Mouse (Mus musculus): ENCODE data around the gene Pnpla1. TPM values are rescaled to one million over a fixed set of nuclear protein-coding genes. Genes with fewer than 3 reads are reported as not detected.

Pnpla1 gene
- polyA plus RNA-seq, 1 experiment from 2014 or later, result not detected

DNA sequence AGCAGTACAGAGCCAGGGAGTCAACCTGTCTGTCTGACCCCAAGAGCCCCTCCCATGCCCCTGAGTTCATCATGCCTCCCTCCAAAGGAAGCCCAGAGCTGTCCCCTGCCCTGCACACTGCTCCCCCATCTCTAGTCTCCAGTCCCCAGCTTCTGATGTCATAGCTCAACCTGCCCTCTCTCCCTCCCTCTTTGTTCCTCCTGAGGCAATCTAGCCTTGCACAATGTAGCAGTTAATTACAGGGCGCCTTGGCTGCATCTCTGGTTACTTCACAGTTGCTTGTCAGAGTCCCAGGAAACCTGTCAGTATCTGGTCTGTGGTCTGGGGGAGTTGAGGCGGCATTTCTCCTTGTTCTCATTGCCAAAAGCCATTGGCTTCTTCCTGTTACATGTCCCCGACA lies 2.2 kb upstream of the Pnpla1 start:
- H3K4me3 ChIP-seq (ENCODE audit: low read depth, low read length), result no peak overlapping the region

DNA sequence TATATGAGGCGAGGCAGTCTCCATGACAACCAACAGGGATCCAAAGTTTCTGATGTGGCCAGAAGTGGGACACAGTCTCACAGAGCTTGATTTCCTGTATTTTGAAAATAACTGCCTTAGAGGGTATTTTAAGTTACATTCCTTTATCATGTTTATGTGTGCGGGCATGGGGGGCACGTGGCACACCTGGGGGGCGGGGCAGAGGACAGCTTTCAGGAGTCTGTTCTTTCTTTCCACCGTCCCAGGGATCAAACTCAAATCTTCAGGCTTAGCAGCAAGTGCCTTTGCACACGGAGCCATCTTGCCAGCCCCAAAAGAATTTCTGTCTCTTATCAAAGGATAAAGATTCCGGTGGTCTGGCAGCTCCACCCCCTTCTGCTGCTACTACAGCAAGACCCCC lies 5.7 kb downstream of the Pnpla1 start:
- 78% methylated on average over 7 of the region's 7 CpGs for WGBS
- H3K27ac ChIP-seq (ENCODE audit: low read depth, low read length), result no peak overlapping the region
- no peaks in the 10 kb centered on the region for H3K27me3 ChIP-seq (ENCODE audit: control insufficient read depth, insufficient read depth, low read length)
- H3K9ac ChIP-seq (ENCODE audit: low read depth, low read length), result no peak overlapping the region
- H3K36me3 ChIP-seq (ENCODE audit: control insufficient read depth, insufficient read depth, low read length), result no peaks in the 10 kb centered on the region
- no peak overlapping the region for H3K4me3 ChIP-seq (ENCODE audit: low read depth, low read length)
- H3K9me3 ChIP-seq (ENCODE audit: control insufficient read depth, low read length), result no peaks in the 10 kb centered on the region
- no peaks in the 10 kb centered on the region for H3K4me1 ChIP-seq (replicated peaks; ENCODE audit: control insufficient read depth, insufficient read depth, low read length)
- ATAC-seq (ENCODE audit: low FRiP score) (no peak), DNase-seq (ENCODE audit: low spot score) (no peak)
- H3K4me2 ChIP-seq (replicated peaks; ENCODE audit: low read depth, low read length), result no peak overlapping the region

More for the DNA sequence above, 2.2 kb upstream of the Pnpla1 start:
- Histone ChIP-seq H3K9me3 (ENCODE audit: control insufficient read depth, low read length) (peaks cover 2% of the 10 kb centered on the region; the same call in 1 of the 2 replicates), H3K27me3 (ENCODE audit: control insufficient read depth, insufficient read depth, low read length) (no peaks in the 10 kb centered on the region), H3K27ac (ENCODE audit: low read depth, low read length) (no peak overlapping the region), H3K4me1 (replicated peaks; ENCODE audit: control insufficient read depth, insufficient read depth, low read length) (no peaks in the 10 kb centered on the region), H3K9ac (ENCODE audit: low read depth, low read length) (no peak overlapping the region), H3K4me2 (replicated peaks; ENCODE audit: low read depth, low read length) (no peak overlapping the region), H3K36me3 (ENCODE audit: control insufficient read depth, insufficient read depth, low read length) (no peaks in the 10 kb centered on the region)
- ATAC-seq (ENCODE audit: low FRiP score), result no peak
- 79% methylated on average over 3 of the region's 3 CpGs for WGBS
- DNase-seq (ENCODE audit: low spot score), result no peak

DNA sequence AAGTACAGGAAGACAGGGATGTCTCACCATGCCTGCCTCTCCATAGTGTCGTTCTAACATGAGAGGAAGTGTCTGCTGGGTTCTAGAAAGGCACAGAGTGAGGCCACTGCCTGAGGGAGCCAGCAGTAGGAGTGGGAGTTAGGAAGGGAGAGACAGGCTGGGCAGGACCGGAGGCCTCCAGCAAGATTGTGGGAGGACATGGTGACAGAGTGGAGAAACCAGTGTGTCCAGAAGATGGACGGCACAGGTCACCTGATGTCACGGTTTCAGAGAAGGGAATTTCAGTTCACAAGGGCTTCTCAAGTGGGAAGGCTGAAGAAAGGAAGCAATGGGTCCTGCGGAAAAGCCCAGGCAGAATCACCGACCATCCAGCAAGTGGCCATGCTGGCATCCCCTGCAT lies 6.3 kb downstream of the Pnpla1 start:
- Histone ChIP-seq H3K4me3 (ENCODE audit: low read depth, low read length) (no peak overlapping the region), H3K27ac (ENCODE audit: low read depth, low read length) (no peak overlapping the region), H3K4me1 (replicated peaks; ENCODE audit: control insufficient read depth, insufficient read depth, low read length) (no peaks in the 10 kb centered on the region), H3K9me3 (ENCODE audit: control insufficient read depth, low read length) (no peaks in the 10 kb centered on the region), H3K4me2 (replicated peaks; ENCODE audit: low read depth, low read length) (no peak overlapping the region), H3K9ac (ENCODE audit: low read depth, low read length) (no peak overlapping the region), H3K27me3 (ENCODE audit: control insufficient read depth, insufficient read depth, low read length) (no peaks in the 10 kb centered on the region), H3K36me3 (ENCODE audit: control insufficient read depth, insufficient read depth, low read length) (no peaks in the 10 kb centered on the region)
- WGBS, result 79% methylated on average over 6 of the region's 6 CpGs
- ATAC-seq (ENCODE audit: low FRiP score), result no peak
- DNase-seq (ENCODE audit: low spot score), result no peak

DNA sequence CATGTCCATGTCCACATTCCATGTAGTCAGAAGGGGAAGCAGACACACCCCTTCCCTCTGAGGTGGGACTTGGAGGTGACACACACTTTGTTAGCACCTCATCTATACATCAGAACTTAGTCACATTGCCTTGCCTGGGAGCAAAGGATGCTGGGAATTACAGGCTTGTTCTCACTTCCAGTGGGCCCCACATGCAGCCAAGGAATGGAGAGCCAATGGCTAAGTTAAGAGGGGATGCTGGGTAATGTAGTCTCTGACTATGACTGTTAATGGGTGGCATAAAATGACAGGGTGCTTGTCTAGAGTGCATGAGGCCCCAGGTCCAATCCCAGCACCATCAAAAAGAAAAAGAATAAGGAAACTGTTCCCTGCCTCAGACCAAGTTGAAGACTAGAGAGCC lies 8.7 kb downstream of the Pnpla1 start:
- Histone ChIP-seq H3K27me3 (ENCODE audit: control insufficient read depth, insufficient read depth, low read length) (no peaks in the 10 kb centered on the region), H3K4me3 (ENCODE audit: low read depth, low read length) (no peak overlapping the region), H3K4me1 (replicated peaks; ENCODE audit: control insufficient read depth, insufficient read depth, low read length) (no peaks in the 10 kb centered on the region), H3K27ac (ENCODE audit: low read depth, low read length) (no peak overlapping the region), H3K9me3 (ENCODE audit: control insufficient read depth, low read length) (no peaks in the 10 kb centered on the region), H3K4me2 (replicated peaks; ENCODE audit: low read depth, low read length) (no peak overlapping the region), H3K9ac (ENCODE audit: low read depth, low read length) (no peak overlapping the region), H3K36me3 (ENCODE audit: control insufficient read depth, insufficient read depth, low read length) (no peaks in the 10 kb centered on the region)
- DNase-seq (ENCODE audit: low spot score), result no peak
- ATAC-seq (ENCODE audit: low FRiP score), result no peak

DNA sequence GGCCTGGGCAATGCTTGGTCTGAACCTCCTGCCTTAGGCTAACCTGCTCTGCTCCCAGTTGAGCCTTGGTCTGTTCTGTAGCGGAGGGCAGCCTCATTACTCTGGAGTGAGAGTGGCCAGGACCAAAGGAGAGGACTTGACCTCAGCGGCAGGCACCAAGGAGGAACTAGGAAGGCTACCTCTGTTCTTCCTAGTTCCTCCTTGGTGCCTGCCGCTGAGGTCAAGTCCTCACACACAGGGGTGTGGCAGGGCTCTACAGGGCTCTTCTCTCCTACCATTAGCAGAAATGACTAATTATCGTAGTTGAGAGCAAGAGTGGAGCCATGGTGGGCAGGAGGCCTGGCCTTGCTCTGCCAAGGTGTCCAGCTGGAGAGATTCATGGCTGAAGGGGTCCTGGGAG lies 9.2 kb downstream of the Pnpla1 start:
- 92% methylated on average over 4 of the region's 4 CpGs for WGBS
- no peak for DNase-seq (ENCODE audit: low spot score)
- Histone ChIP-seq H3K27ac (ENCODE audit: low read depth, low read length) (no peak overlapping the region), H3K4me2 (replicated peaks; ENCODE audit: low read depth, low read length) (no peak overlapping the region), H3K27me3 (ENCODE audit: control insufficient read depth, insufficient read depth, low read length) (no peaks in the 10 kb centered on the region), H3K36me3 (ENCODE audit: control insufficient read depth, insufficient read depth, low read length) (no peaks in the 10 kb centered on the region), H3K4me3 (ENCODE audit: low read depth, low read length) (no peak overlapping the region), H3K9me3 (ENCODE audit: control insufficient read depth, low read length) (no peaks in the 10 kb centered on the region), H3K4me1 (replicated peaks; ENCODE audit: control insufficient read depth, insufficient read depth, low read length) (no peaks in the 10 kb centered on the region), H3K9ac (ENCODE audit: low read depth, low read length) (no peak overlapping the region)
- no peak for ATAC-seq (ENCODE audit: low FRiP score)

DNA sequence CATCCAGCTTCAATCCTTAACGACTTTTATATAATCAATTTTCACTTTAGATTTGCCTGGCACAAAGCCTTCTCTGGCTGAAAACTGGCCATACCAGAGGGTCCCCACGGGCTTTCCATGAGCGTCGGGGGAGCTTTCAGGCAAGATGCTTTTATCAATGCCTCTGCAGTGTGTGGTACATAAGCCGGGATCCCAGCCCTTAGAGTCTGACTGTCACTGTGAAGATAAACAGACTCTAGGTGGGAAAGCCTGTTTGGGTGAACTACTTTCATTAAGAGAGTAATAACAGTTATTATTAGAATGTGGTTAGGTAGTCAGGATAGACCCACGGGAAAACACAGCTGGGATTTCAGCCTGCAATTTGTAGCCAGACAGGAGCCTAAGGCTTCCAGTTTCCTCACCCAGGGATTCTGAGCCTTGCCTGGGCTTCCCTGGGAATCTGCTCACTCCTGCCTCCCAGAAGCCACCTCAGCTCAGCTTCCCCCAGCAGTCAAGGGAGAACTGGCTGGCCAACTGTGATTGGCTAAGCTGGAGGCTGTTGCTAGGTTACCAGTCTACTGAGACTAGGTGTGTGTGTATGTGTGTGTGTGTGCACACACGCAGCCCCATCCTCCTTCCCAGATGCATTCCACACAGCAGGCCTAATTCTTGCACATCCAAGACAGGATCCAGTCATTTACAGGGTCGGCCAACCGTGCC lies 11.3 kb downstream of the Pnpla1 start:
- DNase-seq (ENCODE audit: low spot score), result peak; percentile 57
- Histone ChIP-seq H3K9ac (ENCODE audit: low read depth, low read length) (no peak overlapping the region), H3K36me3 (ENCODE audit: control insufficient read depth, insufficient read depth, low read length) (no peaks in the 10 kb centered on the region), H3K27ac (ENCODE audit: low read depth, low read length) (peak overlapping the region; percentile 27), H3K4me3 (ENCODE audit: low read depth, low read length) (no peak overlapping the region), H3K4me2 (replicated peaks; ENCODE audit: low read depth, low read length) (no peak overlapping the region), H3K4me1 (replicated peaks; ENCODE audit: control insufficient read depth, insufficient read depth, low read length) (no peaks in the 10 kb centered on the region), H3K27me3 (ENCODE audit: control insufficient read depth, insufficient read depth, low read length) (no peaks in the 10 kb centered on the region), H3K9me3 (ENCODE audit: control insufficient read depth, low read length) (no peaks in the 10 kb centered on the region)
- ATAC-seq (ENCODE audit: low FRiP score), result peak; percentile 82
- 69% methylated on average over 9 of the region's 9 CpGs for WGBS

DNA sequence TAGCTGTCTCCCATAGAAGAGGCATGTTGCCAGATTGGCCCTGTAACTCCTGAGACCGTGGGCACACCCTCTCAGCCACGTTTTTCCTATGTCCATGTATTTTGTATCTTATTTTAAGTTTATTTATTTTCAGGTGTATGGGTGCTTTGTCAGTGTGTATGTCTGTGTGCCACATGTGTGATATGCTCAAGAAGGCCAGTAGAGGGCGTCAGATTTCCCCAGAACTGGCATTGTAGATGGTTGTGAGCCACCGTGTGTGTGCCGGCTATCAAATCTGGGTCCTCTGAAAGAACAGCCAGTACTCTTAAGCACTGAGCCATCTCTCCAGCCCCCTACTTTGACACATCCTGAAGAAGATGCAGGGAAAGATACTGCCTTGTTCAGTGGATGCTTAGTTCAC lies 12.2 kb downstream of the Pnpla1 start:
- no peaks in the 10 kb centered on the region for H3K4me1 ChIP-seq (replicated peaks; ENCODE audit: control insufficient read depth, insufficient read depth, low read length)
- H3K27me3 ChIP-seq (ENCODE audit: control insufficient read depth, insufficient read depth, low read length), result no peaks in the 10 kb centered on the region
- H3K9ac ChIP-seq (ENCODE audit: low read depth, low read length), result no peak overlapping the region
- peak overlapping the region; percentile 27; the same call in 1 of the 2 replicates for H3K27ac ChIP-seq (ENCODE audit: low read depth, low read length)
- no peak overlapping the region for H3K4me3 ChIP-seq (ENCODE audit: low read depth, low read length)
- WGBS, result 72% methylated on average over 5 of the region's 5 CpGs
- no peak overlapping the region for H3K4me2 ChIP-seq (replicated peaks; ENCODE audit: low read depth, low read length)
- H3K9me3 ChIP-seq (ENCODE audit: control insufficient read depth, low read length), result no peaks in the 10 kb centered on the region
- no peaks in the 10 kb centered on the region for H3K36me3 ChIP-seq (ENCODE audit: control insufficient read depth, insufficient read depth, low read length)
- ATAC-seq (ENCODE audit: low FRiP score) (no peak), DNase-seq (ENCODE audit: low spot score) (no peak)

DNA sequence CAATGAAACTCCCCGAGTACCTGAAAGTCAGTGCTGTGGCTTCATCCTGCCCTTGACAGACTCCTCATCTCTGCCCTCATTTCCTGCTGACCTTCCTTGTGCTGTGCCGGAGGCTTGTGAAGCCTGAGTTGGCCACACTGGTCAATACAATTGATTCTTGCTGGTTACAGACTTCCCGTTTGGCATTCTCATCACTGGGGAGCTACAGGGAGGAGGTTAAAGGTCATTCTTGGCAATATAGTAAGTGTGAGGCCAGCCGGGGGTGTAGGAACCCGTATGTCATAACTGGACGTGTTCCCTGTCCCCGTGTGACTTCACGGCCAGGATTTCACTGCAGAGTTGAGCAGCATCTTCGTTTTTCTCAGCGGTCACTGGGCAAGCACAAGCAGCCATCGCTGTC lies 13.6 kb downstream of the Pnpla1 start:
- 76% methylated on average over 11 of the region's 11 CpGs for WGBS
- H3K4me1 ChIP-seq (replicated peaks; ENCODE audit: control insufficient read depth, insufficient read depth, low read length), result no peaks in the 10 kb centered on the region

DNA sequence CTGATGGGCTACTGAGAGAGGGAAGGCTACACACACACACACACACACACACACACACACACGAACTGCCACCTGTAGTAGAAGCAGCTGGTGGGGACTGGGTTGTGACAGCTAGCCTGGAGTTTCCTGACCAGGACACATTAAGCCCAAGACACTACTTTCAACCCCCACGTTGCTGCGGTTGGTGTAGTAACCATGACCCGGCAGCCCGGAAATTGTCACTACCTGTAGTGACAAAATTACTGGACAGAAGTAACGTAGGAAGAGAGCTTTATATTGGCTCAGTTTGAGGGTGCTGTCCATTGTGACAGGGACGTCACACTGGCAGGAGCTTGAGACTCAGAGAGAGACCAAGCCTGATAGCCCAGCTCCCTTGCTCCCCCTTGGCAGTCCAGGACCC lies 14.1 kb downstream of the Pnpla1 start:
- DNase-seq (ENCODE audit: low spot score) (no peak), ATAC-seq (ENCODE audit: low FRiP score) (no peak)
- no peak overlapping the region for H3K4me3 ChIP-seq (ENCODE audit: low read depth, low read length)
- no peaks in the 10 kb centered on the region for H3K4me1 ChIP-seq (replicated peaks; ENCODE audit: control insufficient read depth, insufficient read depth, low read length)
- WGBS, result 86% methylated on average over 7 of the region's 7 CpGs
- no peak overlapping the region for H3K9ac ChIP-seq (ENCODE audit: low read depth, low read length)
- H3K27ac ChIP-seq (ENCODE audit: low read depth, low read length), result no peak overlapping the region
- no peaks in the 10 kb centered on the region for H3K36me3 ChIP-seq (ENCODE audit: control insufficient read depth, insufficient read depth, low read length)
- no peaks in the 10 kb centered on the region for H3K9me3 ChIP-seq (ENCODE audit: control insufficient read depth, low read length)
- no peak overlapping the region for H3K4me2 ChIP-seq (replicated peaks; ENCODE audit: low read depth, low read length)
- H3K27me3 ChIP-seq (ENCODE audit: control insufficient read depth, insufficient read depth, low read length), result no peaks in the 10 kb centered on the region

More for the DNA sequence above, 13.6 kb downstream of the Pnpla1 start:
- DNase-seq (ENCODE audit: low spot score) (no peak), ATAC-seq (ENCODE audit: low FRiP score) (no peak)
- Histone ChIP-seq H3K9me3 (ENCODE audit: control insufficient read depth, low read length) (no peaks in the 10 kb centered on the region), H3K27ac (ENCODE audit: low read depth, low read length) (no peak overlapping the region; the same call in 1 of the 2 replicates), H3K4me2 (replicated peaks; ENCODE audit: low read depth, low read length) (no peak overlapping the region), H3K27me3 (ENCODE audit: control insufficient read depth, insufficient read depth, low read length) (no peaks in the 10 kb centered on the region), H3K4me3 (ENCODE audit: low read depth, low read length) (no peak overlapping the region), H3K9ac (ENCODE audit: low read depth, low read length) (no peak overlapping the region), H3K36me3 (ENCODE audit: control insufficient read depth, insufficient read depth, low read length) (no peaks in the 10 kb centered on the region)
